Mouse (Mus musculus): Measurements from ENCODE around the gene Notch4. TPM values are rescaled to one million over a fixed set of nuclear protein-coding genes. Genes with fewer than 3 reads are reported as not detected.

Gene Notch4
- polyA plus RNA-seq, 1 experiment from 2014 or later = 4.7 TPM

GRCm38 (mm10) chr17:34561200-34561599 lies 2.9 kb upstream of the Notch4 start:
- Histone ChIP-seq H3K9ac (ENCODE audit: low read depth, low read length) (no peak overlapping the region), H3K4me1 (ENCODE audit: control insufficient read depth, insufficient read depth, low read length) (0 out of 2 replicates have a peak, but pooled peaks cover 4% of the 10 kb centered on the region), H3K36me3 (ENCODE audit: control insufficient read depth, insufficient read depth, low read length) (no peaks in the 10 kb centered on the region), H3K4me3 (ENCODE audit: low read depth, low read length) (no peak overlapping the region), H3K27me3 (replicated peaks; ENCODE audit: control insufficient read depth, insufficient read depth, low read length) (no peaks in the 10 kb centered on the region), H3K27ac (replicated peaks; ENCODE audit: low read depth, low read length) (no peak overlapping the region; the same call in 1 of the 2 replicates), H3K9me3 (ENCODE audit: control insufficient read depth, low read length) (no peaks in the 10 kb centered on the region), H3K4me2 (ENCODE audit: low read depth, low read length) (no peak overlapping the region)
- ATAC-seq (ENCODE audit: low read depth) (no peak), DNase-seq (ENCODE audit: low spot score) (no peak)
- WGBS = 22% methylated on average over 8 of the region's 8 CpGs

- WGBS = 33% methylated on average over 3 of the region's 3 CpGs
- Histone ChIP-seq H3K27me3 (replicated peaks; ENCODE audit: control insufficient read depth, insufficient read depth, low read length) (no peaks in the 10 kb centered on the region), H3K9me3 (ENCODE audit: control insufficient read depth, low read length) (no peaks in the 10 kb centered on the region), H3K27ac (replicated peaks; ENCODE audit: low read depth, low read length) (no peak overlapping the region), H3K4me3 (ENCODE audit: low read depth, low read length) (no peak overlapping the region), H3K9ac (ENCODE audit: low read depth, low read length) (no peak overlapping the region), H3K4me1 (ENCODE audit: control insufficient read depth, insufficient read depth, low read length) (0 out of 2 replicates have a peak, but pooled peaks cover 4% of the 10 kb centered on the region), H3K4me2 (ENCODE audit: low read depth, low read length) (no peak overlapping the region), H3K36me3 (ENCODE audit: control insufficient read depth, insufficient read depth, low read length) (no peaks in the 10 kb centered on the region)
- no peak for ATAC-seq (ENCODE audit: low read depth)
- no peak for DNase-seq (ENCODE audit: low spot score)
Measured at GRCm38 (mm10) chr17:34562595-34562994, 1.5 kb upstream of the Notch4 start.

GRCm38 (mm10) chr17:34563354-34563753 lies 714 bp upstream of the Notch4 start:
- ATAC-seq (ENCODE audit: low read depth) = no peak
- no peaks in the 10 kb centered on the region for H3K27me3 ChIP-seq (replicated peaks; ENCODE audit: control insufficient read depth, insufficient read depth, low read length)
- H3K9ac ChIP-seq (ENCODE audit: low read depth, low read length) = no peak overlapping the region
- H3K36me3 ChIP-seq (ENCODE audit: control insufficient read depth, insufficient read depth, low read length) = no peaks in the 10 kb centered on the region
- H3K4me1 ChIP-seq (ENCODE audit: control insufficient read depth, insufficient read depth, low read length) = 0 out of 2 replicates have a peak, but pooled peaks cover 4% of the 10 kb centered on the region
- H3K27ac ChIP-seq (replicated peaks; ENCODE audit: low read depth, low read length) = no peak overlapping the region
- H3K4me3 ChIP-seq (ENCODE audit: low read depth, low read length) = no peak overlapping the region
- no peaks in the 10 kb centered on the region for H3K9me3 ChIP-seq (ENCODE audit: control insufficient read depth, low read length)
- no peak for DNase-seq (ENCODE audit: low spot score)
- H3K4me2 ChIP-seq (ENCODE audit: low read depth, low read length) = no peak overlapping the region
- 69% methylated on average over 11 of the region's 11 CpGs for WGBS

- Histone ChIP-seq H3K4me3 (ENCODE audit: low read depth, low read length) (no peak overlapping the region), H3K4me2 (ENCODE audit: low read depth, low read length) (peak overlapping the region; percentile 2; the same call in 1 of the 2 replicates), H3K9ac (ENCODE audit: low read depth, low read length) (no peak overlapping the region), H3K27ac (replicated peaks; ENCODE audit: low read depth, low read length) (peak overlapping the region; percentile 19; the same call in 1 of the 2 replicates), H3K9me3 (ENCODE audit: control insufficient read depth, low read length) (no peaks in the 10 kb centered on the region), H3K4me1 (ENCODE audit: control insufficient read depth, insufficient read depth, low read length) (0 out of 2 replicates have a peak, but pooled peaks cover 4% of the 10 kb centered on the region), H3K36me3 (ENCODE audit: control insufficient read depth, insufficient read depth, low read length) (no peaks in the 10 kb centered on the region), H3K27me3 (replicated peaks; ENCODE audit: control insufficient read depth, insufficient read depth, low read length) (no peaks in the 10 kb centered on the region)
- 29% methylated on average over 3 of the region's 3 CpGs for WGBS
- no peak for ATAC-seq (ENCODE audit: low read depth)
- DNase-seq (ENCODE audit: low spot score) = no peak
Measured at GRCm38 (mm10) chr17:34564796-34565195, 728 bp downstream of the Notch4 start.

GRCm38 (mm10) chr17:34567311-34567710 lies 3.2 kb downstream of the Notch4 start:
- ATAC-seq (ENCODE audit: low read depth) = no peak
- Histone ChIP-seq H3K4me1 (ENCODE audit: control insufficient read depth, insufficient read depth, low read length) (0 out of 2 replicates have a peak, but pooled peaks cover 4% of the 10 kb centered on the region), H3K27me3 (replicated peaks; ENCODE audit: control insufficient read depth, insufficient read depth, low read length) (no peaks in the 10 kb centered on the region), H3K9ac (ENCODE audit: low read depth, low read length) (no peak overlapping the region), H3K9me3 (ENCODE audit: control insufficient read depth, low read length) (no peaks in the 10 kb centered on the region), H3K4me3 (ENCODE audit: low read depth, low read length) (no peak overlapping the region), H3K27ac (replicated peaks; ENCODE audit: low read depth, low read length) (no peak overlapping the region), H3K4me2 (ENCODE audit: low read depth, low read length) (no peak overlapping the region), H3K36me3 (ENCODE audit: control insufficient read depth, insufficient read depth, low read length) (no peaks in the 10 kb centered on the region)
- no peak for DNase-seq (ENCODE audit: low spot score)
- 59% methylated on average over 6 of the region's 9 CpGs for WGBS

GRCm38 (mm10) chr17:34568421-34568820 lies 4.4 kb downstream of the Notch4 start:
- 80% methylated on average over 11 of the region's 13 CpGs for WGBS
- H3K4me2 ChIP-seq (ENCODE audit: low read depth, low read length) = no peak overlapping the region

GRCm38 (mm10) chr17:34569919-34570318 lies 5.9 kb downstream of the Notch4 start:
- Histone ChIP-seq H3K4me3 (ENCODE audit: low read depth, low read length) (no peak overlapping the region), H3K9ac (ENCODE audit: low read depth, low read length) (no peak overlapping the region), H3K9me3 (ENCODE audit: control insufficient read depth, low read length) (no peaks in the 10 kb centered on the region), H3K27ac (replicated peaks; ENCODE audit: low read depth, low read length) (no peak overlapping the region), H3K27me3 (replicated peaks; ENCODE audit: control insufficient read depth, insufficient read depth, low read length) (no peaks in the 10 kb centered on the region), H3K36me3 (ENCODE audit: control insufficient read depth, insufficient read depth, low read length) (no peaks in the 10 kb centered on the region), H3K4me2 (ENCODE audit: low read depth, low read length) (no peak overlapping the region), H3K4me1 (ENCODE audit: control insufficient read depth, insufficient read depth, low read length) (no peaks in the 10 kb centered on the region)
- WGBS = 66% methylated on average over 4 of the region's 4 CpGs
- DNase-seq (ENCODE audit: low spot score) (no peak), ATAC-seq (ENCODE audit: low read depth) (no peak)

More at GRCm38 (mm10) chr17:34568421-34568820, 4.4 kb downstream of the Notch4 start:
- no peaks in the 10 kb centered on the region for H3K9me3 ChIP-seq (ENCODE audit: control insufficient read depth, low read length)
- ATAC-seq (ENCODE audit: low read depth) = no peak
- H3K9ac ChIP-seq (ENCODE audit: low read depth, low read length) = no peak overlapping the region
- H3K36me3 ChIP-seq (ENCODE audit: control insufficient read depth, insufficient read depth, low read length) = no peaks in the 10 kb centered on the region
- H3K27ac ChIP-seq (replicated peaks; ENCODE audit: low read depth, low read length) = no peak overlapping the region
- H3K4me1 ChIP-seq (ENCODE audit: control insufficient read depth, insufficient read depth, low read length) = 0 out of 2 replicates have a peak, but pooled peaks cover 4% of the 10 kb centered on the region
- H3K27me3 ChIP-seq (replicated peaks; ENCODE audit: control insufficient read depth, insufficient read depth, low read length) = no peaks in the 10 kb centered on the region
- DNase-seq (ENCODE audit: low spot score) = no peak
- no peak overlapping the region for H3K4me3 ChIP-seq (ENCODE audit: low read depth, low read length)

- DNase-seq (ENCODE audit: low spot score) = no peak
- 10% methylated on average over 5 of the region's 5 CpGs for WGBS
- ATAC-seq (ENCODE audit: low read depth) = no peak
- Histone ChIP-seq H3K9ac (ENCODE audit: low read depth, low read length) (no peak overlapping the region), H3K4me2 (ENCODE audit: low read depth, low read length) (no peak overlapping the region), H3K4me3 (ENCODE audit: low read depth, low read length) (no peak overlapping the region), H3K36me3 (ENCODE audit: control insufficient read depth, insufficient read depth, low read length) (no peaks in the 10 kb centered on the region), H3K9me3 (ENCODE audit: control insufficient read depth, low read length) (no peaks in the 10 kb centered on the region), H3K27ac (replicated peaks; ENCODE audit: low read depth, low read length) (no peak overlapping the region), H3K4me1 (ENCODE audit: control insufficient read depth, insufficient read depth, low read length) (no peaks in the 10 kb centered on the region), H3K27me3 (replicated peaks; ENCODE audit: control insufficient read depth, insufficient read depth, low read length) (no peaks in the 10 kb centered on the region)
Measured at GRCm38 (mm10) chr17:34571875-34572274, 7.8 kb downstream of the Notch4 start.

- Histone ChIP-seq H3K9me3 (ENCODE audit: control insufficient read depth, low read length) (no peaks in the 10 kb centered on the region), H3K4me2 (ENCODE audit: low read depth, low read length) (no peak overlapping the region), H3K4me3 (ENCODE audit: low read depth, low read length) (no peak overlapping the region), H3K9ac (ENCODE audit: low read depth, low read length) (no peak overlapping the region), H3K27ac (replicated peaks; ENCODE audit: low read depth, low read length) (no peak overlapping the region), H3K36me3 (ENCODE audit: control insufficient read depth, insufficient read depth, low read length) (no peaks in the 10 kb centered on the region), H3K27me3 (replicated peaks; ENCODE audit: control insufficient read depth, insufficient read depth, low read length) (no peaks in the 10 kb centered on the region), H3K4me1 (ENCODE audit: control insufficient read depth, insufficient read depth, low read length) (no peaks in the 10 kb centered on the region)
- DNase-seq (ENCODE audit: low spot score) (no peak), ATAC-seq (ENCODE audit: low read depth) (no peak)
- 17% methylated on average over 14 of the region's 15 CpGs for WGBS
Measured at GRCm38 (mm10) chr17:34572361-34572760, 8.3 kb downstream of the Notch4 start.
